Mouse (Mus musculus) adipocyte (in vitro differentiated cells): ENCODE measurements at regions not wholly inside any gene's neighbourhood (a gene's known extent, or its start where the extent isn't known, plus 50 kb on each side); places are given as distances from the start of the nearest gene placed in this dataset.
A peak's percentile ranks its signal among the peaks of the same experiment; 100 is the strongest.

Experiments used
- DNase-seq: peaks from one replicate; pipeline ENCODE4 v3.0.0-alpha.2; 2016; ENCODE audit warnings: low spot score

- no peak for DNase-seq
Observed at GRCm38 (mm10) chr5:111897568-111897967, 163.8 kb downstream of the Gm26897 start.

GRCm38 (mm10) chr5:111898482-111898881 lies 164.8 kb downstream of the Gm26897 start:
- no peak for DNase-seq

GRCm38 (mm10) chr5:111901197-111901596 lies 167.5 kb downstream of the Gm26897 start:
- DNase-seq, result no peak

GRCm38 (mm10) chr5:111901678-111902077 lies 168.0 kb downstream of the Gm26897 start:
- DNase-seq, result peak; percentile 63

GRCm38 (mm10) chr5:111908085-111908484 lies 174.4 kb downstream of the Gm26897 start:
- DNase-seq, result no peak

GRCm38 (mm10) chr5:111910514-111910913 lies 176.8 kb downstream of the Gm26897 start:
- no peak for DNase-seq

- no peak for DNase-seq
Observed at GRCm38 (mm10) chr5:111913354-111913753, 179.6 kb downstream of the Gm26897 start.

- DNase-seq, result no peak
Observed at GRCm38 (mm10) chr5:111914296-111914695, 180.6 kb downstream of the Gm26897 start.

- DNase-seq, result no peak
Observed at GRCm38 (mm10) chr5:111917643-111918252, 184.0 kb downstream of the Gm26897 start.

- DNase-seq, result no peak
Observed at GRCm38 (mm10) chr5:111918888-111919287, 185.2 kb downstream of the Gm26897 start.

GRCm38 (mm10) chr5:111922991-111923701 lies 189.4 kb downstream of the Gm26897 start:
- DNase-seq, result no peak

GRCm38 (mm10) chr5:111925757-111926156 lies 192.0 kb downstream of the Gm26897 start:
- no peak for DNase-seq

GRCm38 (mm10) chr5:111929180-111929990 lies 195.7 kb downstream of the Gm26897 start:
- no peak for DNase-seq

GRCm38 (mm10) chr5:111929991-111930339 lies 196.2 kb downstream of the Gm26897 start:
- DNase-seq, result no peak

GRCm38 (mm10) chr5:111931733-111932132 lies 198.0 kb downstream of the Gm26897 start:
- DNase-seq, result no peak

GRCm38 (mm10) chr5:111935381-111936134 lies 201.8 kb downstream of the Gm26897 start:
- no peak for DNase-seq

GRCm38 (mm10) chr5:111941831-111942230 lies 208.1 kb downstream of the Gm26897 start:
- DNase-seq, result no peak

- DNase-seq, result no peak
Observed at GRCm38 (mm10) chr5:111942792-111943191, 209.1 kb downstream of the Gm26897 start.

GRCm38 (mm10) chr5:111943337-111944162 lies 209.8 kb downstream of the Gm26897 start:
- DNase-seq, result no peak

- DNase-seq, result no peak
Observed at GRCm38 (mm10) chr5:111944273-111944971, 210.7 kb downstream of the Gm26897 start.

GRCm38 (mm10) chr5:111944972-111945285 lies 211.2 kb downstream of the Gm26897 start:
- no peak for DNase-seq
